Mouse (Mus musculus): ENCODE data around the gene Icam4.
"Not testable (repeated sequence)": the region's sequence is repeated elsewhere in the genome, so short reads cannot be mapped to it uniquely, and the experiment has no call there.

Gene Icam4

GRCm38 (mm10) chr9:21029291-21030054 lies at the start of gene Icam4:
Gene Icam4 (plus strand): TSS chr9:21029373.
- DNase-seq (ENCODE audit: low spot score in 2 of 2): peak; percentile 75 to 80

GRCm38 (mm10) chr9:20979769-20980168 lies 49.4 kb upstream of the Icam4 start:
- no peak for DNase-seq (ENCODE audit: low spot score in 2 of 2)

- DNase-seq (ENCODE audit: low spot score in 2 of 2): no peak
Observed at GRCm38 (mm10) chr9:20982171-20982570, 47.0 kb upstream of the Icam4 start.

DNA sequence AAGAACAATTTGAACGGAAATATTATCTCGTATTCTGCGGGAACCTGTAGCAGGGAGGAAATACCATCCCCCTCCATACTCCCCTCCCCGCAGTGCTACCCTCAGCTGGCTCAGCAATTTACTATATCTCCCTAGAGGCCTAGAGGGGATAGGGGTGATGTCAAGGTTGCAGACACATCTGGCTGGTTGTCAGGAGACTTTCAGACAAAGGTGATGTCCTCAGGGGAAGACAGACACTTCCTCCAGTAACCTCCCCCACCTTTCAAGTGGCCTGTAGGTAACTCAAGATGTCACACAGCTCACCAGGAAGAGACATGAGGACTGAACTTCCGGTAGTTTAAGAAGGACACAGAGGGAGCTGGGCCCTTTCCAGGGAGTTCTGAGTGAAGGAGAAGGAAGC lies 46.0 kb upstream of the Icam4 start:
- no peak for DNase-seq (ENCODE audit: low spot score in 2 of 2)

DNA sequence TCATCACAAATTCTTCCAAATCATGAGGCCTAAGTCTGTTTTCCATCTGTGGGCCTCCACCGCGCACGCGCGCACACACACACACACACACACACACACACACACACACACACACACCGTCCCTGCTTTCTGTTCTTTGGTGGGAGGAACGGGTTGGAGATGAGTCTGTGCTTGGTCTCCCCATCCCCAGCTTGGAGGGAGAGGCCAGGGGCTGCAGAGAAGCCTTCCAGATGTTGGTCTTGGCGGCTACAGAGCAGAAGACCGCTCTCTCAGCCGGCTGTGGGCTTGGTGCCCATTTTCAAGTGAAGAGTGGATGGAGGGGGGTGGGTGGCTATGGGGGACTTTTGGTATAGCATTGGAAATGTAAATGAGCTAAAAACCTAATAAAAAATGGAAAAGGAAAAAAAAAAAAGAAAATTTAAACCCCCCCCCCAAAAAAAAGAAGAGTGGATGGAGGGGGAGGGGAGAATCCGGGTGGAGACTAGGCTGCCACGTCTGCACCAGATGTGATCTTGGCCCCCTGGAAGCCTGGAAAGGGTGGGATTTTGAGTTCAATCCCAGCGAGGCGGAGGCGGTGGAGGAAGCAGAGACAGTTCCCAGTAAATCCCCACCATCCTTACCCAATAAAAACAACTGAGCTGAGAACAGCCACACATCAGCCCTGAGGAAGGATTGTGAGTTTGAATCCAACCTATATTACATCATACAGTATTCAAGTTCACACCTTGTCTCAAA lies 42.1 kb upstream of the Icam4 start:
- DNase-seq (ENCODE audit: low spot score in 2 of 2): no peak

GRCm38 (mm10) chr9:20987953-20988352 lies 41.2 kb upstream of the Icam4 start:
- DNase-seq (ENCODE audit: low spot score in 2 of 2): no peak

GRCm38 (mm10) chr9:20990861-20991260 lies 38.3 kb upstream of the Icam4 start:
- no peak for DNase-seq (ENCODE audit: low spot score in 2 of 2)

DNA sequence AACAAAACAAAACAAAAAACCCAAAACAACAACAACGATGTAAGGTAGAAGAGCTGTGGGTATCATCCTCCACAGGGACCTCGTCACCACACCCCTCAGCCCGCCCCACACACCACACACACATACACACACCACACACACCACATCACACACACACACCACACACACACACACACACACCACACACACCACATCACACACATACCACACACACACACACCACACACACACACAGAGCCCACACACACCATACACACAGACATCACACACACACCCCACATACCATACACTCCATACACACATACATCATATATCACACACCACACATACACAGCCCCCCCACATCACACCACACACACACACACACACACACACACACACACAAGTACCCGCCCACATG lies 37.6 kb upstream of the Icam4 start:
- DNase-seq (ENCODE audit: low spot score in 2 of 2): no peak

DNA sequence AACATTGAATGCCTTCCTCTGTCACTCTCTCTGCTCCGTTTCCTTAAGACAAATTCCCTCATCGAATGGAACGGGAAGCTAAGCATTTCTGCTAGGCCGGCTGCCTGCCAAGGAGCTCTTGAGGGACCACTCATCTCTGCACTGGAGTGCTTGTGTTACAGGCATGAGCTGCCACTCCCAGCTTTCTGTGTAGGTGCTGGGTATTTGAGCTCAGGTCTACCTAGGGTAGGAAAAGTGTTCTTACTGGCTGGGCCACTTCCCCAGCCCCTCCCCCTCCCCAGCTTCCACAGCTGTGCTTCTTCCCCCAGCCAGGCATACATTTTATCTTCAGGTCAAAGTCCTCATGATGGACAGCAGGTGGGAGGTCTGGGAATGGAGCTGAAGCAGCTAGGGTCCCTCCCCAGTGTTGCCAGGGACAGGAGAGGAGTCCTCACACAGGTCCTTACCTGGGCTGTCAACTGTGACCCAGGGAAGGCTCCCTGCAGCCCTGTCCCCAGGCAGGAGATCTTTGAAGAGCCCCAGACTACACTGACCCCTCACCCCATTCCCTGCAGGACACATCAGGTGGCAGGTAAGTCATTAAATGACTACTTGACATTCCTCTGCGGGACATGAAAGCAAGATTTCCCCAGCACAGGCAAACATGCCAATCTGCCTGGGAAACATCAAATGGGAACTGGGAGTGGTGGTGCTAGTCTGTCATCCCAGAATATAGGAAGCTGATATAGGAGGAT lies 35.8 kb upstream of the Icam4 start:
- DNase-seq (ENCODE audit: low spot score in 2 of 2): no peak

DNA sequence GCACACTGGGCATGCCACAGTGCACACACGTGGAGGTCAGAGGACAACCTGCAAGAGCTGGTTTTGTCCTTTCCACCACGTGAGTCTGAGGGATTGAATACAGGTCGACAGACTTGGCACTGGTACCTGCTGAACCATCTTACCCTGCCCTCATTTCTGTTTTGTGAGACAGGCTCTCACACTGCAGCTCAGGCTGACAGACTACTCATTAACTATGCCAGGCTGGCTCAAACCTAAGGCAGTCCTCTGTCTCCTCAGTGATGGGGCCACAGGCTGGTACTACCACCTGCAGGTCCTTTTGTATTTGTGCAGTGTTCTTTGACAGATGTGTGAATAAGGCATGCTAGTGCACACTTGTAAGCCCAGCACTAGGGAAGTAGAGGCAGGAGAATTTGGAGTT lies 34.1 kb upstream of the Icam4 start:
- no peak for DNase-seq (ENCODE audit: low spot score in 2 of 2)

DNA sequence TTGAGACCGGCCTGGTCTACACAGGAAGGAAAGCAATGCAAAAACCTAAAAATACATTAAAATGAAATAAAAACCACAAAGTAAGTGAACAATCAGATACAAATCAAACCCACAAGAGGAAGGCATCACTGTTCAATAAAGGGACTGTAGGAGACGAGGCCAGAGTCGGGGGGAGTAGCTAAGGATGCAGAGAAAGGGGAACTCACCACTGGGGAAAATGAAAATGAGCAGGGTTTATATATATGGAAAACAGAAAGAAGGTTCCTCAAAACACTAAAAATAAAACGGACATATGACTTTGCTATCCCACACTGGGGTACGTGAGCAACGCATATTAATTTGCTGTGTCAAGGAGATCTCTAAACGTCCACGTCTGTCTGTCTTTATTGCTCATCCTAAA lies 32.1 kb upstream of the Icam4 start:
- no peak for DNase-seq (ENCODE audit: low spot score in 2 of 2)

GRCm38 (mm10) chr9:20998337-20998736 lies 30.8 kb upstream of the Icam4 start:
- DNase-seq (ENCODE audit: low spot score in 2 of 2): not testable (repeated sequence)

GRCm38 (mm10) chr9:21000811-21001210 lies 28.4 kb upstream of the Icam4 start:
- no peak for DNase-seq (ENCODE audit: low spot score in 2 of 2)

DNA sequence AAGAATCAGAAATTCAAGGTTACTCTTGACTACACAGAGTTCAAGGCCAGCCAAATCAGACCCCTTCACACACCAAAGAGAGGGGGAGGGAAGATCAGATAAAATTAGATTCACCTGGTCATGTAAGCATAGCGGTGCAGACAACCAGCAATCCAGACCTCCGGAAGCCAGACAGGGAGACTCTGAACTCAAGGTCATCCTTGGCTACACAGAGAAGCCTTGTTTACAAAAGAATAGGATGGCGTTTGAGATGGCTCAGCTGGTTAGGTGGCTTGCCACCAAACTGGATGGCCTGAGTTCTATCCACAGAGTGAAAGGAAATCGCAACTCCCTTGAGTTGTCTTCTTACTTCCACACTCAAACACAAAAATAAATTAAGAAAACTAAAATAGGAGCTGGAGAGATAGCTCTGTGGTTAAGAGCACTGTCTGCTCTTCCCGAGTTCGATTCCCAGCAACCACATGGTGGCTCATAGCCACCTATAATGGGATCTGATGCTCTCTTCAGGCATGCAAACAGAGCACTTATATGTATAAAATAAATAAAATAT lies 27.4 kb upstream of the Icam4 start:
- no peak for DNase-seq (ENCODE audit: low spot score in 2 of 2)

DNA sequence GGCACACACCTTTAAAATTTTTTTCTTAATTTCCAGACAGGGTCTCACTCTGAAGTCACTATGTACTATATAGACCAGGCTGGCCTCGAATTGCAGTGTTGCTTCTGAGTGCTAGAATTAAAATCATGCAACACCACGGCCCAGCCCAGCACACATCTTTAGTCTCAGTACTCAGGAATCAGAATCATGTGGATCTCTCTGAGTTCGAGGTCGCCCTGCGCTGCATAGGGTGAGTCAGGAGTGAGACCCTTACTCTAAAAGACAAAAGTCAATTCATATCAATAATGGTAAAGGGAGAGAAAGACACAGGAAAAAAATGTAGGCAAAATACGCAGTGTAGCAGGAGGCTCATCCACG lies 26.9 kb upstream of the Icam4 start:
- no peak for DNase-seq (ENCODE audit: low spot score in 2 of 2)

DNA sequence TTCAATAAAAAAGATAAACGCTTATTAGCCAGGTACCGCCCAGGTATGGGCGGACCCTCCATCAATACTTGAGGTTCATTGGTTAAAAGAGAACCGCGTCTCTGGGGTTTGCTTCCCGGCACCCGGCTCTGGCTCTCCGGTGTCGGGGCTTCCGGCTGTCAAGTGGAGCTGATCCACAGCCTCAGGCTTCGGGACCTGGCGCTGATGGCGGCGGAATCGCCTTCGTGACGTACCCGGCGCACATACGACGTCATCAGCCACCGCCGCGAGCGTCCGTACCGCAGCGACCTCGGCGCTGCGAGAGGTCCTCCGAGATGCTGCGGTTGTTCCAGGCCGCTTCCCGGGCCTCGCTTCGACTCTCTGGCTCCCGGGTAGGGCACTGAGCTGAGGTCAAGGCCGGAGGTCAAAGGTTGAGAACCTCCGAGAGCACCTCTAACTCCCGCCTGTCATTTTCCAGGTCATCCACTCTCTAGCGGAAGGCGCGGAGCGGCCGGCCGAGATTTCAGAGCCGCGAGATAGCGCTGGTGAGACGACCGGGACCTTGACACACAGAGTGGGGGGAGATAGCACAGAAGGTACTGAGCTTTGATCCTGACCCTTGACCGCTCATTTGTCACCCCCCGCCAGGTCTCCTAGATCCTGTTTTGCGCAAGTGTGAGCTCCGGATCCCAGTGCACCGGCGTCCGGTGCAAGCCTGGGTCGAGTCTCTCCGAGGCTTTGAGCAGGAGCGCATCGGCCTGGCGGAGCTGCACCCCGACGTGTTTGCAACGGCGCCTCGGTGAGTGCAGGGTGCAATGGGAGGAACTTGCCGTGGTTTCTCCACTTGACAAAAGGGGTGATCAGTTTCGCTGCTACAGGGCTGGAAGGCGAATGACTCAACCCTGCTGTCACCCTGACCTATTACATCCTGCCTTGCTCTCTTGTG lies 26.3 kb upstream of the Icam4 start, which contains the start of gene Mrpl4:
Mrpl4 (plus strand) TSS at position 112 of the 925 bp plus-strand sequence.
- DNase-seq (ENCODE audit: low spot score in 2 of 2): peak; percentile 92 to 93

DNA sequence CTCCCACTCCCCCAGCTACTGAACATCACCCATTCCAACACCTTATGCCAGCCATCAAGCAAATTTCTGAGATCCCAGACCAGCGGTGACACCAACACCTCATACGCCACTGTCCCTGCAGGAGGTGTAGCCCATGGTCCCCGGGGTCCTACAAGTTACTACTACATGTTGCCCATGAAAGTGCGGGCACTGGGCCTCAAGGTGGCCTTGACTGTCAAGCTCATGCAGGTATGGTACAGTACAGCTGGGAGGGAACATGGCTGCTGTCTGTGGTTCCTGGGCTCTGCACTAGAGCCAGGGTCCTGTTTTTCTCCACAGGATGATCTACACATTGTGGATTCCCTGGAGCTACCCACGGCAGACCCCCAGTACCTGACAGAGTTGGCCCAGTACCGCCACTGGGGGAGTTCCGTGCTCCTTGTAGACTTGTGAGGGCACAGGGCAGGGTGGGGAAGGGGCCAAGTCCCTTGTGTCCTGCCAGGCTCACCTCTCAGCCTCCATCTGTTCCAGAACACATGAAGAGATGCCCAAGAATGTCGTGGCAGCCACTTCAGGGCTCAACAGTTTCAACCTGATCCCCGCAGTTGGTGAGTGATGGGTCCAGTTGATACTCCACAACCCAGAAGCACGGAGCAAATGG lies 21.7 kb upstream of the Icam4 start:
- DNase-seq (ENCODE audit: low spot score in 2 of 2): no peak

GRCm38 (mm10) chr9:21008007-21008406 lies 21.2 kb upstream of the Icam4 start:
- DNase-seq (ENCODE audit: low spot score in 2 of 2): no peak

- DNase-seq (ENCODE audit: low spot score in 2 of 2): no peak
Observed at GRCm38 (mm10) chr9:21010362-21010761, 18.8 kb upstream of the Icam4 start.

GRCm38 (mm10) chr9:21010939-21011541 lies 18.1 kb upstream of the Icam4 start:
- not testable (repeated sequence) for DNase-seq (ENCODE audit: low spot score in 2 of 2)

Data from right cerebral cortex, adult 2 months (tissue).